Mouse (Mus musculus): Measurements from ENCODE around the gene Rnf10.

The Rnf10 gene

DNA sequence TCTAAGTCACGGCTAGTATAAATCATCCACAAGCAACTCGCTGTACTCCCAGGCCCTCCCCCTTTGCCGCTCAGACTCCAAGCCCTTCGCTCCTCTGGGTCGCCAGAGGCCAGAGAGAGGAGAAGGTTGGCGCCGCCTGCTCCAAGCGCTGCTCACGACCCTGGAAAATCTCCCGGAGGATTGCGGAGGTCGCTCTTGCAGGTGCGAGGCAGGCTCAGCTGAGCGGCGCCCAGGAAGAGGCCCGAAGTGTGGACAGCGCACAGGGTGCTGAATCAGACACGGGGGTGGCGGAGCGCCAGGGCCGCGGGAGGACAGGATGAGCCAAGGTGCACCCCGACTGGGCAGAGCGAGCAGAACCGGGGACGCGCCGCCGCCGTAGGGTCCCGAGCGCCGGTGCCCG, 79.5 kb downstream of the Rnf10 start:
- peak; percentile 67 for DNase-seq

DNA sequence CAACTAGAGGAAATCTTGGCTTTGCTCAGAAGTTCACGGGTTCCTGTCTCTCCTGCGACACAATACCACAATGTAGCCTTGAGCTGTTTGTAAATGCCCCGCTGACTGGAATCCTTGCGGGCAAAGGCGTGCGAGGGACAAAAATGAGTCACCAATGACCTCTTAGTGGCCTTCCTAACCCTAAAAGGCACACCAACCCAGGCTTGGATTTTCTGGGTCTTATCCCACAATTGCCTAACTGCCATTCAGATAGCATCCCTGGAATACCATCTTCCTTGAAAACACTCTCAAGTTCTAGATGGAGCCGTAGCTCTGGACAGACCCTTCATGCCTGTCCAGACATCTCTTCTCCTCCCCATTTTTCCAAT, 79.9 kb downstream of the Rnf10 start:
- DNase-seq = no peak

DNA sequence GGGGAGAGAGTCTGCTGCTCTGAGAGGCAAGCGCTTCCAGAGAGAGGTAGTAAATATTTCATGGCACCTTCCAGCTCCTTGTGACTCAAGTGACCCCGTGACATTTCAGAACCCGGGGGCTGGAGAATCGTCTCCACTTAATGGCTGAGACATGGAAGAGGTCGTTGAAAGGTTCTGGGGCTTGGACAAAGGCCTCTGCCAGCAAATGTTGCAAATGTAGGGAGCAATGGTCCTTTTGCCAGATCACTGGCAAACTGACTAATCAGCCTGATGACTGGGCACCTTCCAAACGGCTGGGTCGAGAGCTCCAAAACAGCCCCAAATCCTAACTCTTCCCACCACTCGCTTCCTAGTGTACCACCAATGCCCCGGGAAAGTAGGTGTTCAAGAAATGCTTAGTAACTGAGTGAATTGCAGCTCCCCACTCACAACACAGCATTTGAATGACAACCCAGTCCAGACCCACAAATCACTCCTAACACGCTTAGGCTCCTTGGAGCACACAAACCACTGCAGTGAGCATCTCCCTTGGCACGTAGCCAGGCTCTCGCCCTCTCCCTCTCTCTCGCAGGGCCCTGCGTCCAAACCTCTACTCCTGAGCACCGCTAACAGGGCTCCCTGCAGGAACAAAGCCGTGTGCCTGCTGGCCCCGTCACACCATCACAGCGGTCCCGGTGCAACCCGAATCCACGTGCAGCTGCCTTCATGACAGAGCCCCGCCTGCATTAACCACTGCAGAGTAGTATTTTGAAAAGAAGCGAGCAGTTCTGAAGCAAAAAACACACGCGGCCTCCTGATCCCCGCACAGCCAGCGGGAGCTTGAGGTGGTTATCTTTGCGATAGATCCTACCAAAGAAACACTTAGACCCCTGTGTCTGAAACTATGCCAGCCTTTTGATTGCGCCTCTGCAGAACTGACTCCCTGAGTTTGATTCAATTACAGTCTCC, 80.5 kb downstream of the Rnf10 start:
- no peak for DNase-seq
